Mouse (Mus musculus): ENCODE data around the gene Popdc3. TPM values are rescaled to one million over a fixed set of nuclear protein-coding genes. Genes with fewer than 3 reads are reported as not detected.
A peak's percentile ranks its signal among the peaks of the same experiment; 100 is the strongest.
"Not testable (repeated sequence)": the region's sequence is repeated elsewhere in the genome, so short reads cannot be mapped to it uniquely, and the experiment has no call there.

The Popdc3 gene
- total RNA-seq (2021) = 1 to 10 TPM in 1 of 2 experiments, under 1 TPM in 1; 0.75 to 1.6 TPM
- long read RNA-seq, experiment 1 = 0 reads
- long read RNA-seq, experiment 2, partial matches to known transcripts = 0 of 1 reads
- long read RNA-seq, experiment 2, other reads (novel, unspliced or antisense) = 0 of 1 reads

- DNase-seq (ENCODE audit: low spot score in 2 of 2); intact Hi-C loops (cut with DNase I): not testable (repeated sequence)
These were observed at the start of gene Popdc3 for GRCm38 (mm10) chr10:45177798-45178197. Gene Popdc3, plus strand, starts transcription at chr10:45178098.

GRCm38 (mm10) chr10:45129105-45129504, 48.8 kb upstream of the Popdc3 start:
- intact Hi-C loops (cut with DNase I) = no loop called here
- no peak for DNase-seq (ENCODE audit: low spot score in 2 of 2)

GRCm38 (mm10) chr10:45130004-45130403, 47.9 kb upstream of the Popdc3 start:
- intact Hi-C loops (cut with DNase I) = no loop called here
- no peak for DNase-seq (ENCODE audit: low spot score in 2 of 2)

GRCm38 (mm10) chr10:45132371-45132770, 45.5 kb upstream of the Popdc3 start:
- intact Hi-C loops (cut with DNase I) = no loop called here

GRCm38 (mm10) chr10:45136806-45137205, 41.1 kb upstream of the Popdc3 start:
- intact Hi-C loops (cut with DNase I) = no loop called here
- peak; percentile 23 to 43 for DNase-seq (ENCODE audit: low spot score in 2 of 2)

More at GRCm38 (mm10) chr10:45132371-45132770, 45.5 kb upstream of the Popdc3 start:
- peak in 1 of 2 experiments; percentile 34 for DNase-seq (ENCODE audit: low spot score in 2 of 2)

- intact Hi-C loops (cut with DNase I) = no loop called here
- no peak for DNase-seq (ENCODE audit: low spot score in 2 of 2)
These were observed 38.0 kb upstream of the Popdc3 start for GRCm38 (mm10) chr10:45139910-45140309.

GRCm38 (mm10) chr10:45140474-45141212, 37.3 kb upstream of the Popdc3 start:
- intact Hi-C loops (cut with DNase I) = no loop called here

GRCm38 (mm10) chr10:45142359-45142758, 35.5 kb upstream of the Popdc3 start:
- intact Hi-C loops (cut with DNase I) = no loop called here
- no peak for DNase-seq (ENCODE audit: low spot score in 2 of 2)

More at GRCm38 (mm10) chr10:45140474-45141212, 37.3 kb upstream of the Popdc3 start:
- no peak for DNase-seq (ENCODE audit: low spot score in 2 of 2)

- no peak for DNase-seq (ENCODE audit: low spot score in 2 of 2)
- intact Hi-C loops (cut with DNase I) = no loop called here
These were observed 33.7 kb upstream of the Popdc3 start for GRCm38 (mm10) chr10:45144038-45144817.

GRCm38 (mm10) chr10:45146821-45147220, 31.1 kb upstream of the Popdc3 start:
- DNase-seq (ENCODE audit: low spot score in 2 of 2) = no peak
- intact Hi-C loops (cut with DNase I) = no loop called here

- intact Hi-C loops (cut with DNase I) = no loop called here
- DNase-seq (ENCODE audit: low spot score in 2 of 2) = no peak
These were observed 26.8 kb upstream of the Popdc3 start for GRCm38 (mm10) chr10:45151137-45151536.

GRCm38 (mm10) chr10:45151771-45152692, 25.9 kb upstream of the Popdc3 start:
- DNase-seq (ENCODE audit: low spot score in 2 of 2) = peak in 1 of 2 experiments; percentile 24
- intact Hi-C loops (cut with DNase I) = no loop called here

GRCm38 (mm10) chr10:45154557-45155060, 23.3 kb upstream of the Popdc3 start:
- intact Hi-C loops (cut with DNase I) = no loop called here
- no peak for DNase-seq (ENCODE audit: low spot score in 2 of 2)

- DNase-seq (ENCODE audit: low spot score in 2 of 2) = no peak
- intact Hi-C loops (cut with DNase I) = no loop called here
These were observed 12.0 kb upstream of the Popdc3 start for GRCm38 (mm10) chr10:45165851-45166250.

- DNase-seq (ENCODE audit: low spot score in 2 of 2) = no peak
- intact Hi-C loops (cut with DNase I) = no loop called here
These were observed 4.0 kb upstream of the Popdc3 start for GRCm38 (mm10) chr10:45173927-45174326.

- no peak for DNase-seq (ENCODE audit: low spot score in 2 of 2)
- intact Hi-C loops (cut with DNase I) = no loop called here
These were observed 3.6 kb upstream of the Popdc3 start for GRCm38 (mm10) chr10:45174345-45174744.

- no peak for DNase-seq (ENCODE audit: low spot score in 2 of 2)
- intact Hi-C loops (cut with DNase I) = no loop called here
These were observed 2.9 kb downstream of the Popdc3 start for GRCm38 (mm10) chr10:45180677-45181326.

- no peak for DNase-seq (ENCODE audit: low spot score in 2 of 2)
- intact Hi-C loops (cut with DNase I) = no loop called here
These were observed 3.4 kb downstream of the Popdc3 start for GRCm38 (mm10) chr10:45181344-45181743.

GRCm38 (mm10) chr10:45185457-45185856, 7.6 kb downstream of the Popdc3 start:
- intact Hi-C loops (cut with DNase I) = no loop called here
- no peak for DNase-seq (ENCODE audit: low spot score in 2 of 2)

All from left cerebral cortex, postnatal 14 days (tissue).